Mouse (Mus musculus) embryo, embryonic 9.5 days (tissue): Measurements from ENCODE around the gene Gm9611.
"Not testable (repeated sequence)": the region's sequence is repeated elsewhere in the genome, so short reads cannot be mapped to it uniquely, and the experiment has no call there.

ENCODE experiments used
- DNase-seq: peaks from one replicate; pipeline ENCODE4 v3.0.0-alpha.2; 2017; ENCODE audit errors: extremely low spot score

The Gm9611 gene

GRCm38 (mm10) chr14:42297258-42297657 is at the start of gene Gm9611:
Gene Gm9611 (minus strand): TSS chr14:42297358.
- not testable (repeated sequence) for DNase-seq

GRCm38 (mm10) chr14:42309910-42310309 is 12.8 kb upstream of the Gm9611 start, which contains the start of gene Gm7995:
Gene Gm7995 (plus strand): TSS chr14:42310210.
- not testable (repeated sequence) for DNase-seq

- DNase-seq = not testable (repeated sequence)
These were observed 37.2 kb downstream of the Gm9611 start, which contains the start of gene Gm17026 for GRCm38 (mm10) chr14:42259948-42260347. Gene Gm17026 (minus strand): TSS chr14:42260048.
